Mouse (Mus musculus): ENCODE data around the gene Ccdc134. TPM values are rescaled to one million over a fixed set of nuclear protein-coding genes. Genes with fewer than 3 reads are reported as not detected.

The Ccdc134 gene
- polyA plus RNA-seq, 1 experiment from 2014 or later, result 12.7 TPM

GRCm38 (mm10) chr15:82152022-82152421, 24.3 kb downstream of the Ccdc134 start:
- no peak overlapping the region for H3K4me2 ChIP-seq
- no peaks in the 10 kb centered on the region for H3K36me3 ChIP-seq (replicated peaks)
- peaks cover 46% of the 10 kb centered on the region for H3K4me1 ChIP-seq
- WGBS, result 86% methylated on average over 12 of the region's 12 CpGs
- H3K9ac ChIP-seq, result no peak overlapping the region
- H3K9me3 ChIP-seq, result no peaks in the 10 kb centered on the region
- H3K27me3 ChIP-seq (replicated peaks), result no peaks in the 10 kb centered on the region
- no peak for ATAC-seq (replicated peaks)
- no peak overlapping the region for H3K27ac ChIP-seq
- no peak overlapping the region for H3K4me3 ChIP-seq

DNA sequence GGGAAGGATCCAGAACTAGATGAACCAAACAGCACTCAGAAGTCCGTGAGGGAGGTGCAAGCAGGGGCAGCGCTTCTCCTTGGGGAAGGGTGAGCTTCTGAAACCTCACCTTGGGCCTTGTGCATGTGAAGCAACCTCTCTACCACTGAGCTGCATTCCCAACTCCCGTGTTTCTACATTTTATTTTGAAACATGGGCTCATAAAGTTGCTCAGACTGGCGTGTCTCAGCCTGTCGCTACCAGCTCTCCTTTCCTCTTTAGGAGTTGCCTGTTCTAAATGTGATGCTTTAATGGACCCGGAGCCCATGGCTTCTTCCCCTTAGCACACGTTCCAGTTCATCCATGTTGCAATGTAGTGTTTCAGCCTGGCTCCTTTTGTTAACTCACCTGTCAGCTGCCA, 24.7 kb downstream of the Ccdc134 start:
- WGBS, result 88% methylated on average over 7 of the region's 7 CpGs
- no peak for ATAC-seq (replicated peaks)

DNA sequence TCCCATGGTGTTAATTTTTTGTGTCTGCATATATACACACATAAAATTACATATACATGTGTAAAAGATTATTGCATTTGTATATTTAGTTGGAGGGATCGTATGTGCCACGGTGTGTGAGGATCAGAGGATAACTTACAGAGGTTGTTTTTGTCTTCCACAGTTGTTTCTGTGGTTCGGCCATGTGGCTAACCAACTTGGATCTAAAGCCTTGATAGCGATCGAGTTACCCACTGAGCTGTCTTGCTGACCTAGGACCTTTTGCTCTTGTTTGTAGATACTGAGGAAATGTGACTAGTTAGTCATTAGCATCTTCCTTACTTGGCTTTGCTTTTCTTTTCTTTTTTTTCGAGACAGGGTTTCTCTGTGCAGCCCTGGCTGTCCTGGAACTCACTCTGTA, 28.6 kb downstream of the Ccdc134 start:
- H3K9me3 ChIP-seq, result no peaks in the 10 kb centered on the region
- no peaks in the 10 kb centered on the region for H3K27me3 ChIP-seq (replicated peaks)
- 90% methylated on average over 6 of the region's 6 CpGs for WGBS
- H3K4me1 ChIP-seq, result peaks cover 42% of the 10 kb centered on the region
- H3K4me3 ChIP-seq, result no peak overlapping the region
- H3K9ac ChIP-seq, result no peak overlapping the region
- ATAC-seq (replicated peaks), result no peak
- H3K4me2 ChIP-seq, result no peak overlapping the region
- no peak overlapping the region for H3K27ac ChIP-seq
- H3K36me3 ChIP-seq (replicated peaks), result no peaks in the 10 kb centered on the region

More for the DNA sequence above, 24.7 kb downstream of the Ccdc134 start:
- Histone ChIP-seq H3K36me3 (replicated peaks) (no peaks in the 10 kb centered on the region), H3K4me2 (no peak overlapping the region), H3K4me1 (peaks cover 46% of the 10 kb centered on the region), H3K27ac (no peak overlapping the region), H3K9ac (no peak overlapping the region), H3K4me3 (no peak overlapping the region), H3K9me3 (no peaks in the 10 kb centered on the region), H3K27me3 (replicated peaks) (no peaks in the 10 kb centered on the region)

DNA sequence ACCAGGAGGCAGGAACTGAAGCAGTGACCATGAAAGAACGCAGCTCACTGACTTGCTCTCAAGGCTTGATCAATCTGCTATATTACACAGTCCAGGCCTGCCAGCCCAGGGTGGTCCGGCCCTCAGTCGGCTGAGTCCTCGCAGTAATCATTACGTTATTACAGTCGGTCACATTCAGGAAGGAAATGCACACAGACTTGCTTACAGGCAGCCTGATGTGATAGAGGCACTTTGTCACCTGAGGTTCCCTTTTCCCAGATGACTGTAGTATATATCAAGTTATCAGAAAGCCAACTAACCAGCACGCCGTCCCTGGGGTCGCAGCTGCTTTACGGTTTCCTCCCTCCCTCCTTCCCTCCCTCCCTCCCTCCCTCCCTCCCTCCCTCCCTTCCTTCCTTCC, 29.2 kb downstream of the Ccdc134 start:
- WGBS, result 83% methylated on average over 10 of the region's 10 CpGs
- Histone ChIP-seq H3K9ac (no peak overlapping the region), H3K4me2 (no peak overlapping the region), H3K27me3 (replicated peaks) (no peaks in the 10 kb centered on the region), H3K4me1 (peaks cover 42% of the 10 kb centered on the region), H3K9me3 (no peaks in the 10 kb centered on the region), H3K36me3 (replicated peaks) (no peaks in the 10 kb centered on the region), H3K27ac (no peak overlapping the region), H3K4me3 (no peak overlapping the region)
- ATAC-seq (replicated peaks), result no peak

GRCm38 (mm10) chr15:82158243-82159035, 30.7 kb downstream of the Ccdc134 start:
- no peaks in the 10 kb centered on the region for H3K27me3 ChIP-seq (replicated peaks)
- 71% methylated on average over 17 of the region's 17 CpGs for WGBS
- H3K9me3 ChIP-seq, result no peaks in the 10 kb centered on the region
- H3K27ac ChIP-seq, result no peak overlapping the region
- no peak for ATAC-seq (replicated peaks)
- H3K4me3 ChIP-seq, result no peak overlapping the region
- no peak overlapping the region for H3K9ac ChIP-seq
- peaks cover 35% of the 10 kb centered on the region for H3K4me1 ChIP-seq
- no peak overlapping the region for H3K4me2 ChIP-seq
- H3K36me3 ChIP-seq (replicated peaks), result no peaks in the 10 kb centered on the region

GRCm38 (mm10) chr15:82159471-82159870, 31.7 kb downstream of the Ccdc134 start:
- H3K4me3 ChIP-seq, result no peak overlapping the region

GRCm38 (mm10) chr15:82160731-82161640, 33.3 kb downstream of the Ccdc134 start:
- ATAC-seq (replicated peaks), result no peak
- Histone ChIP-seq H3K27ac (no peak overlapping the region), H3K36me3 (replicated peaks) (no peaks in the 10 kb centered on the region), H3K4me1 (peaks cover 41% of the 10 kb centered on the region), H3K9me3 (no peaks in the 10 kb centered on the region), H3K9ac (no peak overlapping the region), H3K4me3 (no peak overlapping the region), H3K27me3 (replicated peaks) (no peaks in the 10 kb centered on the region), H3K4me2 (no peak overlapping the region)
- 81% methylated on average over 11 of the region's 11 CpGs for WGBS

More at GRCm38 (mm10) chr15:82159471-82159870, 31.7 kb downstream of the Ccdc134 start:
- Histone ChIP-seq H3K27ac (no peak overlapping the region), H3K36me3 (replicated peaks) (no peaks in the 10 kb centered on the region), H3K4me2 (no peak overlapping the region), H3K9me3 (no peaks in the 10 kb centered on the region), H3K9ac (no peak overlapping the region), H3K4me1 (peaks cover 38% of the 10 kb centered on the region), H3K27me3 (replicated peaks) (no peaks in the 10 kb centered on the region)
- no peak for ATAC-seq (replicated peaks)
- 80% methylated on average over 9 of the region's 9 CpGs for WGBS

DNA sequence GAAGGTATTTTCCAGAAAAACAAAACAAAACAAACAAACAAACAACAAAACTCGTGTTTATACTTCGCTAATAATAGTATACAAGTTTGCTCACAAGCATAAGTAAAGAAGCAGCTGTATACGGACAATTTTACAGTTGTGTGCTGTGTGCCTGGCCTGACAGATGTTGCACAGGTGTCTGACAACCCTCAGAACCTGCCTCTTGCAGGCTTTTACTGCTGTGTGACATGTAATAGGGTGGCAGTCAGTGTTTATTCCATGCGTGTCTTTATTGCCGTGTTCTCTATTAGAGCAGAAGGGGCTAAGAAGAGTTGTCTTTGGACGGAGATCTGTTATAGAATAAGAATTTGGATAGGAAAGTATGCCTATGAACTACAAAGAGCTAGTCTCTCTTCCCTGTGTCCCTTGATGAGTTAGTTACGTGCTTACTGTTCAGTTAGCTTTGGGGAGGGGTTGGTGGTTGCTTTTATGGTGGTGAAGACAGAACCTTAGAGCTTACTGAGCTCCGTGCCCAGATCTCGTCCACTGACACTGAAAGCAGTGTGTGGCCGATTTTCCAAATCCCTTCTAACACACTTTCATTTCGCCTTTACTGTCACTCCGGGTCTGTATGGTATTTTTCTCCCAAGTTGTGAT, 34.4 kb downstream of the Ccdc134 start:
- Histone ChIP-seq H3K4me3 (no peak overlapping the region), H3K4me1 (peaks cover 52% of the 10 kb centered on the region), H3K27ac (no peak overlapping the region), H3K9me3 (no peaks in the 10 kb centered on the region), H3K4me2 (no peak overlapping the region), H3K36me3 (replicated peaks) (no peaks in the 10 kb centered on the region), H3K9ac (no peak overlapping the region), H3K27me3 (replicated peaks) (no peaks in the 10 kb centered on the region)
- ATAC-seq (replicated peaks), result no peak
- 87% methylated on average over 12 of the region's 12 CpGs for WGBS

DNA sequence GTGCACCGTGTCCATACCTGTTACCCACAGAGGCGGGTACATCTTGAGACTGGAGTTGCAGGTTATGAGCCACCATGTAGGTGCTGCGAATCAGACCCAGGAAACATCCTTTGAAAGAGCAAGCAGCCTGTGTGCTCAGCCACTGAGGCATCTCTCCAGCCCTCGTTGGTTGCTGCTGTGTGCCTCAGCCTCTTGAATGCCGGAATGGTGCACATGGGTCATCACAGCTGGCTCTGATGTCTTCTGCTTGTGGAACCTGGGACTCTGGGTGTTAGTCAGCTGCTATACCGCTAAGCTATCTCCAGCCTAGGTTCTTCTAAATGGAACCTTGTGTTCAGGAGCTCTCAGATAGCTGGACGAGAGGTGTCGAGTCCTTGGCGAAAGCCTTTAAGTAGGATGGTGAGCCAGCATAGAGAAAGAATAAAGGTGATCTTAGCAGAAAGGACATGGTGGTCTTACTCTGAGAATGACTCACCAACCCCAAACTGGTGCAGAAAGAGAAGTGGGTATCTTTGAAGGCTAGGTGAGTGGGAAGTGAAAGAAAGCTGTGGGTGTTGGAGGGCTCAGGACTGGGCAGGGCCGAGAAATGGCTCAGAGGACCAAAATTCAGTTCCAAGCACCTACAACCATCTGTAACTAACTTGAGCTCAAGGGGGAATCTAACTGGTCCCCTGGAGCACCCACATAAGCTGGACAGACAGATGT, 35.8 kb downstream of the Ccdc134 start:
- no peak overlapping the region for H3K27ac ChIP-seq
- no peak overlapping the region for H3K4me2 ChIP-seq
- H3K4me1 ChIP-seq, result peaks cover 56% of the 10 kb centered on the region
- no peak overlapping the region for H3K9ac ChIP-seq
- H3K4me3 ChIP-seq, result no peak overlapping the region
- 87% methylated on average over 10 of the region's 10 CpGs for WGBS
- no peaks in the 10 kb centered on the region for H3K9me3 ChIP-seq
- no peaks in the 10 kb centered on the region for H3K27me3 ChIP-seq (replicated peaks)
- ATAC-seq (replicated peaks), result no peak
- H3K36me3 ChIP-seq (replicated peaks), result no peaks in the 10 kb centered on the region

DNA sequence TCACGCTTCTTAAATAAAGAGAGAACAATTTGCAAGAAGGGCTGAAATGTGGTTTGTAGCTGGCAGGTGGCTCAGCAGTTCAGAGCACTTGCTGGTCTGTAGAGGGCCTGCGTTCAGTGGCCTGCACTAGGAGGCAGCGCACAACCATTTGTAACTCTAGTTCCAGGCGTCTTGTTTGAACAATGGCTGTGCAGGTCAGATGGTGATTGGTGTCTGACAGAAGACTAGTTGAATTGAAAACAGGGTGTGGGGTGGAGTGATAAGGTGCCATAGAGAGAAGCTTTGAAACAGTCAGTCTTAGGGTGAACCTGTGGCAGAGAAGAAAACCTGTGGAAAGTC, 36.3 kb downstream of the Ccdc134 start:
- Histone ChIP-seq H3K9ac (no peak overlapping the region), H3K4me1 (peaks cover 51% of the 10 kb centered on the region), H3K27me3 (replicated peaks) (no peaks in the 10 kb centered on the region), H3K27ac (no peak overlapping the region), H3K4me2 (no peak overlapping the region), H3K4me3 (no peak overlapping the region), H3K36me3 (replicated peaks) (no peaks in the 10 kb centered on the region), H3K9me3 (no peaks in the 10 kb centered on the region)
- ATAC-seq (replicated peaks), result no peak
- 54% methylated on average over 4 of the region's 4 CpGs for WGBS

- no peaks in the 10 kb centered on the region for H3K27me3 ChIP-seq (replicated peaks)
- H3K27ac ChIP-seq, result no peak overlapping the region; the same call in 1 of the 2 replicates
- no peaks in the 10 kb centered on the region for H3K9me3 ChIP-seq
- H3K4me1 ChIP-seq, result peaks cover 47% of the 10 kb centered on the region
- no peak overlapping the region for H3K9ac ChIP-seq
- H3K36me3 ChIP-seq (replicated peaks), result no peaks in the 10 kb centered on the region
- 80% methylated on average over 7 of the region's 7 CpGs for WGBS
- no peak for ATAC-seq (replicated peaks)
- H3K4me3 ChIP-seq, result no peak overlapping the region
- H3K4me2 ChIP-seq, result no peak overlapping the region
Observed at GRCm38 (mm10) chr15:82164496-82164895, 36.8 kb downstream of the Ccdc134 start.
